Mouse (Mus musculus) adrenal gland, postnatal 25 days (tissue): ENCODE results near the gene Cftr. TPM values are rescaled to one million over a fixed set of nuclear protein-coding genes. Genes with fewer than 3 reads are reported as not detected.
A peak's percentile ranks its signal among the peaks of the same experiment; 100 is the strongest.

ENCODE experiments used
- DNase-seq: peaks from one replicate; pipeline ENCODE4 v3.0.0; 2021; ENCODE audit warnings: mixed read lengths
- long read RNA-seq: library from polyadenylated mRNA; stranded (forward); transcript quantifications from one replicate; pipeline ENCODE4 v2.0.0, GENCODE M21; 2021
- total RNA-seq: library from RNA; stranded (reverse); gene quantifications from 2 replicates; pipeline ENCODE4 v1.2.3, GENCODE M21; 2021

Gene Cftr
- total RNA-seq = not detected in 2 replicates
- long read RNA-seq, partial matches to known transcripts = 1 of 1 reads
- long read RNA-seq, other reads (novel, unspliced or antisense) = 0 of 1 reads

GRCm38 (mm10) chr6:18170311-18170922, at the start of gene Cftr:
Gene Cftr, plus strand, starts transcription at chr6:18170687.
- DNase-seq = peak; percentile 14

DNA sequence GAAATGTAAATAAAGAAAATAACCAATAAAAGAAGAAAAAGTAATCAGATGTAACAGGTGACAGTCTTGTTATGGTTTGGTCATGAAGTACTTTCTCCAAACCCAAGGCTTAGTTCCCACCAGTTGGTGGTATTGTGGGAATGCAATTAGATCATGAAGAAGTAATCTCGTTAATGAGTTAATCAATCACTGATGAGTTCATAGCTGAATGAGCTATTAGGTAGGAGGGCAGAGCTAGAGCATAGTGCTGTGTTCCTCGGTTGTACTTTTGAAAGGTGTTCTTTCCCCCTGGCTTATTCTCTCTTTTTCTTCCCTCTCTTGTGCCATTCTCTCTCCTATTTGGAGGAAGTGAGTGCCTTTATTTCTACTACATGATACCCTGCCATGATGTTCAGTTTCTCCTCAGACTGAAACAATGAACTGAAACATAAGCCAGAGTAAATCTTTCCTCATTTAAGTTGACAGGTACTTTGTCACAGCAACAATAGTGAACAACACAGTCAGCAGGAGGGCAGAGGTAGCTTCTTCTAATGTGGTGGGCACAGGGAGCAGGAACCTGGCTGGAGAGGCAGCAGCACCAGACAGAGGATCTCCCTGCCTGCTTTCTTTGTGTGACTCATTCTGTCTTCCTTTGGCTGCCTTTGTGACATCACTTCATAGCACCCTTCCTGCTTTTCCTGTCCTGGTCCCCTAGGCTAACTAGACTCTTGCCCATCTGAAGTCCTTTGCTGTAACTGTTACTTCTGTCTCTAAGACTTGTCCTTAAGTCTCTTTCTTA, 43.1 kb upstream of the Cftr start:
- DNase-seq = no peak

GRCm38 (mm10) chr6:18128059-18128458, 42.4 kb upstream of the Cftr start:
- no peak for DNase-seq

DNA sequence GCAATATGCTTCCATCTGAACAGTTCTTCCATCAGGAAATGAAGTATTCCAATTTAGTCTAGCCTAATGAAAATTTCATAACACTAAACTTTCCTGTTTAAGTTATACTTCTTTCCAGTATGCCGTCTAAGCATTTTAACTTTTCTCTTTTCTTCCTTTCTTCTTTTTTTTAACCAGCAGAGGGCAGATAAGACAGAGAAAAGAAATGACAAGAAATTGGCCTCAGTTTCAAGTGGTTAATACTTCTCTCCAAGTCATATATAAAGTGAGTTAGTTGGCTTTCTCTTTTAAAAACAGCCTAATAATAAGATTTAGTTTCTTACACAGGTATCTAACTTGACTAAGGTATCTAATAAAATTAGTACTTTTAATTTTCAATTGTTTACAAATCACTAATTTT, 35.2 kb upstream of the Cftr start:
- DNase-seq = no peak

- no peak for DNase-seq
Measured at GRCm38 (mm10) chr6:18153031-18153430, 17.5 kb upstream of the Cftr start.

GRCm38 (mm10) chr6:18169618-18170017, 869 bp upstream of the Cftr start:
- DNase-seq = no peak

DNA sequence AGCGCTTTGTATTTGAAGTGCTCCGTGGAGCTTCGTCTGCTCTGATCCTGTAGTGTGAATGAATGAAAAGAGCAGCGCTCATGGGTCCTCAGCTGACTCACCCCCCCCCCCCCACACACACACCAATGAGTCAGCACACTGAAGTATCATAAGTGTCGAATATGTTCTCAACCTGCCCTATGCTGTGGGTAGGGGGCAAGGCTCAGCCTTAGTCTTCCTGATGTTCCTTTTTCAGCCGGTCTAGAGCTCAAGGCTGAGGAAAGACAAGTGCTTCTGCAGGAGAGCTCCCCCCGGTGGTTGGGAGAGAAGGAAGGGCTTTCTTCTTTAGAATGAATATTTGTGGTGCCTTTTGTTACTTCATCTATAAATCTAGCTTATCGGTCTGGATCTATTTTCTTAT, 1.1 kb downstream of the Cftr start:
- DNase-seq = peak; percentile 12

DNA sequence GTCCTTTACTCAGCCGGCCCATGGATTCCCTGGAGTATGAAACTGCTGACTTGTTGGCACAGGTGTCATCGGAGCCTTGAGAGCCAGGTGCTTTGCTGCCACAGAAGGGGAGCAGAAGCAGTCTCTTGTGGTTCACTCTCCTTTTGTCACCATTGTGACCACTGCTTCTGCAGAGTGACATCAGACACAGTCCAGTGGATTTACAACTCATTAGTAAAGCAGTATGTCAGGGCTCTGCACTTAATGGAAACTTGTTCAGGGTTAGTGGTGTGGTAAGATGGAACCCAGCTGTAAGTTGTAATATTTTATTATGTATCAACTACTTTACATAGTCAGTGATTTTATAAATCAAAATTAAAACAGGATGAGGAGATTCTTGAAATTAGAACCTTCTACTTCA, 7.0 kb downstream of the Cftr start:
- DNase-seq = no peak

DNA sequence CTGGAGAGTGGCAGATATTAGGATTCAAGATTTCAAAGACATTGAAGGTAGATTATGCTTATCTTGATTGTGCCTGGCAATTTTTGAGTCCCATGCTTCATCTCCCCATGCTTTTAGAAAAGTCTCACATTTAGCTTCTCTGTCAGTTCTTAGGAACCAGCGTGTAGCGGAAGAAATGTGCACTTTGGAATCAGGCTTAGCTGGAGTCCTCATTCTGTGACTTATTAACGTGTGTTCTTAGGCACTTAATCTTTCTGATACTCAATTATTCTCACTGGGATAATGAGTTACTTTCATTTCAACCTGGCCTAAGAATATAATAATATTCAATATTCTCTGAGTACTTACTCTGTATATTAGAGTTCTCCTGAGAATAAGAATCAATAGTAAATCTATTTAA, 10.2 kb downstream of the Cftr start:
- DNase-seq = no peak

DNA sequence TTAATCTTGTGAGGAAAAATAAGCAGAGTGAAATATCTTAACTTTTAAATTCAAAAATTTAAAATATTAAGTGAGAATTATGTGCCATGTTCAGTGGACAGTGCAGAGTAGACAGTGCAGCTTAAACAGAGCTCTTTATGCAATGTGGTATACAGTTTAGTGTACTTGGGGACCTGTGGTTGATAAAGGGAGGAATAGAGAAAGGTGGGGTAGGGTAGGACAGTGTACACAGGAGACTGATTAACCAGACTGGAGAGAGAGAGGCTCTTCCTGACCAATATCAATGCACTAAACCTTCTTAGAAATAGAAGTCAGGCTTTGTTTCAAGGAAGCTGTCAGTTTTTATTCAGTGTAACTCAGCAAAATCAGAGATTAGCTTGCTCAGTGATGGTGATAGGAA, 12.4 kb downstream of the Cftr start:
- no peak for DNase-seq

DNA sequence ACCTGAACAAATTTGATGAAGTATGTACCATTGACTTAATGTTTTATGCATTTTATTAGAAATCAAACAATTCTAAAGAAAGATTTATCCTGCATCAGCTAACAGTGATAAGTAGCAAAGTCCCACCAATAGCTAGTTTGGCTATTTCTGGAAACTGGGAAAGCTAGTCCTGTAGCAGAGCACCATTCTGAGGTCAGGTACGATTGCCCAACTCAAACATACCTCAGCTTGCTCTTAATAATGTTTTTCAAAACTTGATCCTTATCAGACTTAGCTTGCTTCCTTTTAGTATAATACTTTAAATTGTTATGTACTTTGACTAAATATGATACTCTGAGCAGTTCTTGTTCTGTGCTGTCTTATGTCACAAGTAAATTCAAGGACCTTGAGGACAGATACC, 50.2 kb downstream of the Cftr start:
- no peak for DNase-seq

GRCm38 (mm10) chr6:18223206-18223605, 52.7 kb downstream of the Cftr start:
- no peak for DNase-seq

GRCm38 (mm10) chr6:18225157-18225556, 54.7 kb downstream of the Cftr start:
- DNase-seq = no peak

DNA sequence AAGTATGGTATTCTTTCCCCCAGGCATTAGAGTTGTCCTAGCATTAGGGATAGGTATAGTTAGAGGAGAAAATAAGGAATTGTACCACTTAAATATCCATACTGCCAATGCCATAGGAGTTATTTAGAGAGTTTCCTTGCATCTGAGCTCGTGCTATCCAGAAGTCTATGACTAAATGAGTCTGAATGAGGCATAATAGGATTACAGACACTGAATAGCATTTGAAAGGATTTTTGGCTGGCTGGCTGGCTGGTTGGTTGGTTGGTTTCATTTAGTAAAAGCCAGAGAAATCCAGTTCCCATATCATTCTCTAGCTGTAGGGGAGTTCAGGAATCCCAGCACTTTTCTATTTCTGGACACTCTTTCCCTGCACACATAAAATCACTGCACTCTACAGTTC, 76.0 kb downstream of the Cftr start:
- no peak for DNase-seq

- DNase-seq = no peak
Measured at GRCm38 (mm10) chr6:18247891-18248463, 77.5 kb downstream of the Cftr start.

DNA sequence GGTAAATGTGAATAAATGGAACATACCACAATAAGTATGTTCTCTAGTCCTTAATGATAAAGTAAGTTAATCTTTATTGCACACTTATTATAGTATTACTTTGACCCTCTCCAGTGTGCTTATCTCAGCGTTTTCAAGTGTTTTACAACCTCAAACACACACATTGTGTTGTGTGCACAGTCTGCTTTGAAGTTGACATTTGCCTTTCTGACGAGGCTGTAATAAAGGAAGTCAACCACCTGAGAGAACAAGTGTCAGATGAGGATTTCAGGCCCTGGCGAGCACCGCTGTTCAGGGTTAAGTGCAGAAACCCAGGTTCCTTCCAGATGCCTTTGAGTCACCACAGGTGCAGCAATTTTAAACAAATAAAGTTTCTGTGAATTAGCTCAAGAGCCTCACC, 78.0 kb downstream of the Cftr start:
- no peak for DNase-seq

GRCm38 (mm10) chr6:18254586-18254985, 84.1 kb downstream of the Cftr start:
- DNase-seq = no peak

DNA sequence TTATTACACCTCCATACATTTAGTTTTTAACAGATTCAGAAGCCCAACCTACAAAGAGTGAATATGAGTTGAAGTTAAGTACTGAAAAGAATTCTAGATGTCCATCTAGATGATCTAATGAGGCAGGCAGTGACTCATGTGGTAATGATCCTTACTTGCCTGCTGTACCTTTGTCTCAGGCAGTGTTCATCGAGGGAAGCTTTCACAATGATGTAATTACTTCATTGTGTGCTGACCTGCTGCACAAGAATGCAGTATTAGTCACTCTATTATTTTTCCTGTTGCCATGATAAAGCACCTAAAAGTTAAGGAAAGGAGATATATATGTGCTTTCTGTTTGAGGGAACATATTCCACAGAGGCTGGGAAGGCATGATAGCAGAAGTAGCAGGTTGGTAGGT, 100.5 kb downstream of the Cftr start:
- no peak for DNase-seq

GRCm38 (mm10) chr6:18300781-18301180, 130.3 kb downstream of the Cftr start:
- no peak for DNase-seq

DNA sequence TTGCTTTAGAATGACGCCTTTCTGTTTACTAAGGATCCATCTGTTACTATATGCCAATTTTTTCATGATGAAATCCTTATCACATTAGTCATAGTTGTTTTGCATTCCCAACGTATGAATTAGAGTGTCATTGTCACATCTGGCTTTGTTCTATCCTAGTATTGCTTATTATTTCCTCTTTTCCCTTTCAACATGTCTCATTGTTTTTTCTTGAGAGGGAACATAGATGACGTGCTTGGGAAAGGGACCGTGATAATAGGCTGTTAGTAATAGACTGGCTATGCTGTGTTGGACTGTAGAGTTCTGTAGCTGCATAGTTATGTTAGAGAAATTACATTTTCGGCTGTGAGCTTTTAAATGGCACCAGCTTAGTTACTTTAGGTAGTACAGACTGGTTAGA, 131.6 kb downstream of the Cftr start:
- no peak for DNase-seq

DNA sequence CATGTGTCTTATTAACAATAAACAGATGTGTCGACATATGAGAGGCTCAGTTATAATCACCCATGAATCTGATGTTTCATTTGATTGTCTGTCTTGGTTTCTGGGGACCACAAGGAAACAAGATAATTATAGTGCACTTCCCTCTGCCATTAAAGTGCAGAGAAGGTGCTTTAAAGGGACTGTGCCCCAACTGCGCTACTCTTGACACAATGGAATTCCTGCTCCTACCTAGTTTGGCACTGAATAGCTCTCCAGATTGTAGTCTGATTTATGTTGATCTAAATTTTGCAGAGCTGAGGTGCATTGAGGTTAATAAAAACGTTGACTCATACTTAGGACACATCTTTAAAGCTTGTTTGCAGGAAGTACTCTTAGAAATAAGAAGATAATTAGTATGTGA, 132.7 kb downstream of the Cftr start:
- DNase-seq = no peak

GRCm38 (mm10) chr6:18305130-18305529, 134.6 kb downstream of the Cftr start:
- no peak for DNase-seq

DNA sequence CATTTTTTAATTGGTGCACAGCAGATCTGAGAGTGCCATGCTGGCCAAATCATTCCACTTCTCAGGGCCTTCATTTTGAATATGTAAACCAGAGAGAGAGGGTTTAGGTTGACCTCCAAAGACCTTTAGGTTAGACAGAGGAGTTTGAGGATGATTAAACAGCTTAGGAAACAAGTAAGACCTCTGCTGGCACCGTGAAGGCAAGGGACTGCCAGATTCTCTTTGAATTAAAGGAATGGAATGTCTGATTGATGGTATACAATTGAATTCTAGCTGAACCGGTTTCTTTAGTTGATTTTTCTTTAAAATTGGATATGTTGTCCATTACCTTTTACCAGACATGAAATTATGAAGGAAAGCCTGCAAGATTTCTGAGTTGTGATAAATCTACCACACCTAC, 140.5 kb downstream of the Cftr start:
- no peak for DNase-seq
